Mouse (Mus musculus) heart, adult 18-20 months (tissue): Measurements from ENCODE around the gene AL731706.1. TPM values are rescaled to one million over a fixed set of nuclear protein-coding genes. Genes with fewer than 3 reads are reported as not detected.

ENCODE experiments used
- DNase-seq, 2 experiments: peaks; one replicate each; pipeline ENCODE4 v3.0.0; 2021 to 2022; ENCODE audit warnings: mixed read lengths in 1 of 2
- total RNA-seq, 2 experiments: library from RNA; stranded (reverse); gene quantifications; 2 replicates each; pipeline ENCODE4 v1.2.3; 2021

AL731706.1 gene
- total RNA-seq, 2 experiments from 2014 or later = 38.3 to 42.7 TPM

DNA sequence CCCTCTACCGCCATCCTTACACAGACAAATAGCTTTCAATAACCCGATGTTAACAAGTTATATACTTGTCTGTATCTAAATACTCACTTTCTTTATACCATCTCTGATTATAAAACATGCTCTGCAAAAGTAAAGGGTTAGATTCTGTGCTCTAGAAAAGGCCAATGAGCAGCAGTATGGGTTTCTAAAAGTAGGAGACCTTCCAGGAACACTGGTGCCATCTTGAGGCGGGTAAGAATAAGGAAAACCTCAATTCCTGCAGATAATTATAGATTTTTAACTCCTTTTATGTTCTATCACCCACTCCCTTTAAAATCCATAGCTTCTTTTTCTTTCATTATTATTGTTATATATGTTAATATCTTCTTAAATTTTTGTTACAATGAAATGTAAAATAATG, 55.3 kb downstream of the AL731706.1 start:
- no peak for DNase-seq

DNA sequence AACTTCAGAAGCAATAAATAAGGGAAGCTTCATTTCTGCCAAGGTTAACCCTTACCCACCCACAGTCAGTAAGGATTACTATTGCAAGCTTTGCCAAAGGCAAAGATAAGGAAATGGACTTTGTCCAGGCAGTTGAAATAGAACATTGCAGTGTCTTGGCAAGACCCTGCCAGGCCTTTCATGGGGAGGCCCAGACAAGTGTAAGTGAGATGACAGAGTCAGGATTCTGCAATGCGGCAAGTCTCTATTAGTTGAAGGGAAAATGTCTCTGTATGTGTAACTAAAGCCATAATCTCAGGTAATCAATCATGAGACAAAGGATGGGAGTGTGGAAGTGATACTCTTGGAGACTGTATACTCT, 56.5 kb downstream of the AL731706.1 start:
- peak; percentile 44 to 54 for DNase-seq

DNA sequence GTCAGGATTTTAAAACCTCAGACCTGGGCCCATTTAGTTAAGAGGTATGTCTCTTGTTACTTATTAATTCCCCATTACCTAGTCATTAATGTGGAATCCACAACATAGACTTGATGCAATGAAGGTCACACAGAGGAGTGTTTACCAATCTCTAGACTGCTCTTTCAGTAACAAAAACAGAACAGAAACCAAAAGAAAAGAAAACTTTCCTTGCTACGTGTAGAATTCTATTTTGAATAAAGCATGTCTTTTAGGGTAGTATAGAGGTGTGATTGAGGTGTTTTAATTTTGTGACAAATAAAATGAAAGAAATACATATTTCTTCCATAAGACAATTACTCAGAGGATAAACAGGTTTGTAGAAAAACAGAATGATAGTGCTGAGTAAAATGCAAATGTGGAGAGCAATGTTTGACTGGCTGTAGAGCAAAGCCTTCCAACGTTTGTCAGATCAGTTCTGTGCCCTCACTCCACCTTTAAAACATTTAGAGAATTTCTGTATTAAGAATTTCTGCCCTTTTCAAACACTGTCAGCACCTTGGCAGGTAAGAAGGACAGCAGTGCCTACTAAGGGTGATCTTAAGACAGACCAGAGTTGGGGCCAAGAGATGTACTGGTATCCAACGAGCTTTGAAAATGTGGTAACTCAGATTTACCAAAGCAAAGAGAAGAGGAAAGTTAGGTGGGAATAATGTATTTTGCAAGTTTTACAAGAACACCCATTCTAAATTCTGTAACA, 57.0 kb downstream of the AL731706.1 start:
- DNase-seq = peak in 1 of 2 experiments; percentile 9

DNA sequence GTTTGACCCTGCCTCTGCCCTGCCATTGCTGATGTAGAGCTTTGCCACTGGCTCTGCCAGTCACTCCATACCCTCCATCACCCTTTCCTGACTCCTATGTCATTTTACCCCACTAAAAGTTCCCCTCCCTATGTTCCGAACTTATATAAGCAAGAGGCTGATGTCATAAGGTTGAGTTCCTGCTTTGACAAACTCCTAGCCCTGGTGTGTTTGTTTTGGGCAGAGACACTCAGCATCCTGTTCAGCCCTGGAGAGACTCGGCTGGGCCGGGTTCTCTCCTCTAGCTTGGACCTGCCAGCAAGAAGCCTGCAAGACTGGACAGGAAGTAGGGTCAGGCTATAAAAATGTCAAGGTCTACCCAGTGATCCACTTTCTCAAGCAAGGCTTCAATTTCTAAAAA, 58.3 kb downstream of the AL731706.1 start:
- peak; percentile 41 to 72 for DNase-seq

Other genes with a start within 250 kb of the AL731706.1 start
- gene Snap25, start 177.9 kb downstream of the AL731706.1 start, total RNA-seq = under 1 TPM in 1 of 2 experiments, not detected in 1; 0.12 TPM
- 10 to 100 TPM; 15.4 to 26.4 TPM for gene AL731706.2, start 5.7 kb downstream of the AL731706.1 start, total RNA-seq
- gene Slx4ip, start 171 bp downstream of the AL731706.1 start, total RNA-seq = 1 to 10 TPM; 1.7 to 1.8 TPM
- 10 to 100 TPM; 32.0 to 33.4 TPM for gene Mkks, start within 50 bp of the AL731706.1 start, total RNA-seq
- 1 to 10 TPM; 7.1 to 9.1 TPM for gene Jag1, start 225.3 kb upstream of the AL731706.1 start, total RNA-seq